Mouse (Mus musculus) midbrain, embryonic 14.5 days (tissue): Measurements from ENCODE around the gene Uba3. TPM values are rescaled to one million over a fixed set of nuclear protein-coding genes. Genes with fewer than 3 reads are reported as not detected.

Experiments used
- ATAC-seq: fragments of 200-750 bp; cut with Nextera tagmentation; 2 replicates; pipeline ENCODE4 v1.8.0; 2017; ENCODE audit warnings: moderate number of reproducible peaks, moderate library complexity; ENCODE audit not compliant: low FRiP score, low TSS enrichment
- DNase-seq: peaks from one replicate; pipeline ENCODE4 v3.0.0-alpha.2; 2015
- H3K27ac ChIP-seq: fragments of 300-500 bp; sonication (generic); replicated peaks from 2 replicates; pipeline ENCODE4 v1.5.1; 2014; ENCODE audit warnings: mild to moderate bottlenecking, low read depth, low read length, moderate library complexity
- H3K27me3 ChIP-seq: fragments of 300-500 bp; sonication (generic); 2 replicates; pipeline ENCODE4 v1.6.1; 2014; ENCODE audit warnings: low read length, control low read depth, mixed read lengths; ENCODE audit not compliant: control insufficient read depth, insufficient read depth
- H3K36me3 ChIP-seq: fragments of 300-500 bp; sonication (generic); 2 replicates; pipeline ENCODE4 v1.6.1; 2014; ENCODE audit warnings: low read length, control low read depth; ENCODE audit not compliant: control insufficient read depth, insufficient read depth
- H3K4me1 ChIP-seq: fragments of 300-500 bp; sonication (generic); 2 replicates; pipeline ENCODE4 v1.6.1; 2014; ENCODE audit warnings: mild to moderate bottlenecking, antibody characterized with exemption, low read length, control low read depth; ENCODE audit not compliant: control insufficient read depth, insufficient read depth
- H3K4me2 ChIP-seq: fragments of 300-500 bp; sonication (generic); 2 replicates; pipeline ENCODE4 v1.6.1; 2014; ENCODE audit warnings: mild to moderate bottlenecking, low read length, moderate library complexity
- H3K4me3 ChIP-seq: fragments of 300-500 bp; sonication (generic); replicated peaks from 2 replicates; pipeline ENCODE4 v1.5.1; 2014; ENCODE audit warnings: low read depth, low read length
- H3K9ac ChIP-seq: fragments of 300-500 bp; sonication (generic); replicated peaks from 2 replicates; pipeline ENCODE4 v1.6.1; 2014; ENCODE audit warnings: mild to moderate bottlenecking, low read length, moderate library complexity
- H3K9me3 ChIP-seq: fragments of 300-500 bp; sonication (generic); 2 replicates; pipeline ENCODE4 v1.6.1; 2016; ENCODE audit warnings: low read length, control low read depth, mixed read lengths; ENCODE audit not compliant: control insufficient read depth
- WGBS: fragments of 180-500 bp; shearing (Covaris S2); extraction: QIAGEN DNeasy Blood & Tissue Kit; methylation state at CpG from one replicate; pipeline ENCODE4 v1.1.7; 2014; 5-methylcytosine and 5-hydroxymethylcytosine counted together
- polyA plus RNA-seq: library from polyadenylated mRNA; unstranded; fragments of >200 nt; fragmentation: Nextera tagmentation; extraction: Ambion mirVana; gene quantifications from 2 replicates; pipeline ENCODE4 v1.2.1, GENCODE M21; 2014

Gene Uba3
- polyA plus RNA-seq, 1 experiment from 2014 or later, result 98.5 TPM

DNA sequence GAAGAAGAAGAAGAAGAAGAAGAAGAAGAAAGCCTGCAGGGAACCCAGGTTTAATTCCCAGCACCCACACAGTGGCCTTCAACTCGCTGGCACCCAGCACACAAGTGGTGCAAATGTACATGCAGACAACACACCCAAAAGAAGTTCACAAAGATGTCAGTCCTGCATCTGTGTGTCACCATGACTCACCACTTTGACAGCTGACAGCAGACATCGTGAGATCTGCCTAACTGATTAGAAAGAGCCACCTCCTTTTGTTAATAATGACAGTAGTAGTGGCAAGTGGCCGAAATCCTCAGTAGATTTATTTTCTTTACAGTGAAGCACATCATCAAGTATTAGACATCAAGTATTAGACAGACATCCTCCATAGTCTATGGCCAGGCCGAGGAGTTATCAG, 1.6 kb upstream of the Uba3 start:
- H3K36me3 ChIP-seq, result no peaks in the 10 kb centered on the region
- no peak overlapping the region for H3K4me2 ChIP-seq
- H3K4me1 ChIP-seq, result peaks cover 21% of the 10 kb centered on the region
- H3K9ac ChIP-seq, result no peak overlapping the region
- DNase-seq (no peak), ATAC-seq (no peak)
- no peak overlapping the region for H3K27ac ChIP-seq
- WGBS, result 77% methylated on average over 4 of the region's 4 CpGs
- no peaks in the 10 kb centered on the region for H3K9me3 ChIP-seq
- H3K4me3 ChIP-seq, result no peak overlapping the region
- H3K27me3 ChIP-seq, result no peaks in the 10 kb centered on the region

DNA sequence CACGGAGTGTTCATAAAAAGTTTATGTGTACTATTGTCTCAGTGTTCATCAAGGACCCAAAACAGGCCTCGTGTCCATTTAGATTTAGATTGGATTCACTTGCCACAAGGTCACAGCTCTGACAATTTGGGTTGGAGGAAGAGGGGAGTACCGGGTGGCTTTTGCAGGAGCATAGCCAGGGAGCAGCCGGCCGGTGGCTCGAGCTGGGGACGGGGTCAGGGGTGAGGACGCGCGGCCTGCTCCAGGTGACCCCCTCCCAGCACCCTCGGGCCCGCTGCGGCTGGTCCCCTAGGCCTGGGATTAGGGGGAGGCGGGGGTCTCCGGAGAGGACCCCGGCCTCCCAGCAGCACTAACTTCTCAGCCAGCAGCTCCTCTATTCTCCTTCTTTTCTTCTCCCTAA, 495 bp downstream of the Uba3 start:
- Histone ChIP-seq H3K4me1 (peaks cover 13% of the 10 kb centered on the region), H3K9ac (peak overlapping the region; percentile 94), H3K9me3 (no peaks in the 10 kb centered on the region), H3K27me3 (no peaks in the 10 kb centered on the region), H3K36me3 (0 out of 2 replicates have a peak, but pooled peaks cover 3% of the 10 kb centered on the region), H3K4me2 (peak overlapping the region; percentile 63), H3K27ac (peak overlapping the region; percentile 89), H3K4me3 (peak overlapping the region; percentile 94)
- ATAC-seq (peak; percentile 53), DNase-seq (peak; percentile 37)
- 1% methylated on average over 16 of the region's 16 CpGs for WGBS

DNA sequence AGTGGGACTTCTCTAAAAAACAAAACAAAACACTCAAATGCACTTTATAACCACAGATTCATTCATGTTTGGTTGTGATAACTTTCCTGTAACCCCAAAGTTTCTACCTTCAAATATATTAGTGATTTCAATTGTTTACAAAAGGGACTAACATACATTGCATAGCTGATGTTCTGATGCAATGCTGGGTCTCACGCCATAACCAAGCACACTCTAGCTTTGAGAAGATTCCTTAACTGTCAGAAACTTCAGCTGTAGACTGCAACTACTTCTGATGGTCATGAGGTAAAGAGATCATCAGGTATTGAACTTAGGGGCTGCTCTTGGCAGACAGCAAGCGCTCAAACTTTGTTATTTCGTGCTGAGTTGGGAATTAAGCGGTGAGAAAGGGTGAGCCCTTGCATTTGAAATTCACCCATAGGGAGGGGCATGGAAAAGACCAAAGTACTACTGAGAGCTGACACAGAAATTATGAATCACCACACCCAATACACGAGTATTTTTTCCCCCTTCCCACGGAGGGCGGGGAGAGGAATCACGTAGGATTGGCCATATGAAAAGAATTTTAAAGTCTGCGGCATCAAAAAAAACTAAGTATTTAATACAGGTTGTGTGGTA, 1.1 kb downstream of the Uba3 start:
- Histone ChIP-seq H3K27ac (no peak overlapping the region), H3K4me3 (peak overlapping the region; percentile 94), H3K4me2 (peak overlapping the region; percentile 63), H3K27me3 (no peaks in the 10 kb centered on the region), H3K9me3 (no peaks in the 10 kb centered on the region), H3K36me3 (0 out of 2 replicates have a peak, but pooled peaks cover 3% of the 10 kb centered on the region), H3K4me1 (peaks cover 13% of the 10 kb centered on the region), H3K9ac (peak overlapping the region; percentile 94)
- 20% methylated on average over 9 of the region's 9 CpGs for WGBS
- no peak for DNase-seq
- no peak for ATAC-seq

DNA sequence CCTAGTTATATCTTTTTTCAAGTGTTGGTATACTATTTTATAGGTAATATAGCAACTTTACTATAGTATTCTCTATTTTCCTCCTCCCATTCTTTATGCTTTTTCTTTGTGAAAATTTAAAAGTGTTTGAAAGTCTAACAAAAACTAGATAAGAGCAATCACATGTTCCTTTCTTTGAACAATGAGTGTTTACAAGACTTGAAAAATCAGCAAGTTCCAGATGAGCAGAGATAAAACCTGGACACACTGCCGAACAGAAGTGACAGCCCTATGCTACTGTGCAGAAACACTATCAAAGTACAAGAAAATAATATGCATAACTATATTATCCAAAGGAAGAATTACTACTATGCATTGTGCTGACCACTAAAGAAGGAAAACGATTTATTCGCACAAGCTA, 3.0 kb downstream of the Uba3 start:
- Histone ChIP-seq H3K9me3 (no peaks in the 10 kb centered on the region), H3K36me3 (peaks cover 11% of the 10 kb centered on the region), H3K27ac (no peak overlapping the region), H3K9ac (no peak overlapping the region), H3K4me3 (no peak overlapping the region), H3K4me2 (no peak overlapping the region), H3K27me3 (no peaks in the 10 kb centered on the region), H3K4me1 (peaks cover 13% of the 10 kb centered on the region)
- ATAC-seq (no peak), DNase-seq (no peak)
- WGBS, result 95% methylated on average over 3 of the region's 3 CpGs

DNA sequence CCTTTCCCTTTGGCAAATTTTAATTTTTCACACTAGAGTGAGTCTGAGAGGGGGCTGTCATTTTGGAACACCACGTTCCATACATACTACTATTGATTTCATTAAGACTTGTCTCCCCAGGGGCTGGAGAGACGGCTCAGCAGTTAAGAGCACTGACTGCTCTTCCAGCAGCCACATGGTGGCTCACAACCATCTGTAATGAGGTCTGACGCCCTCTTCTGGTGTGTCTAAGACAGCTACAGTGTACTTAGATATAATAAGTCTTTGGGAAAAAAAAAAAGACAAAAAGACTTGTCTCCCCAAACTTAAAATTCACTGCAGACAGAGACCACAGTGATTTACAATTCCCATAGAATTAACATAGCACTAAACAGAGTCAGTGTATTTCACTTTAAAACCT, 5.0 kb downstream of the Uba3 start:
- 46% methylated on average over 3 of the region's 3 CpGs for WGBS

DNA sequence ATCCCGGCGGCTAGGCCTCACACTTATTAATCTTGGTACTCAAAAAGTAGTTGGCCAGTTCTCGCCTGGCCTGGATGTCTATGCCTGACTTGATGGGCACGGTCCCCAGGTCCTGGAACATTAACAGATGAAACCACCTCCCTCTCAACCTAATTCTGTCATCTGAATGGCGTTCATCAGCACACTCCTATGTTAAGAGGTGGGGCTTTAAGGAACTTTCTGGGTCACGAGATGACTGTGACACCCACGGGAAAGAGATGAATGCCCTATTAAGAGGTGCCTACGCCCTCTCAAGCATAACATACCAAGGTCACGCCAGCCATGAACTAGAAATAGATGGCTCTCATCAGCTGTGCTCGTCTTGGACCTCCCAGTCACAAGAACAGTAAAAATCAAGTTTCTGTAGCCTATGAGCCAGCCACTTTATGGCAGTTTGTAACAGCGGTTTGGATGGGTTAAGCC, 26.0 kb downstream of the Uba3 start:
- DNase-seq, result no peak
- Histone ChIP-seq H3K27me3 (no peaks in the 10 kb centered on the region), H3K4me2 (peak overlapping the region; percentile 67), H3K4me1 (peaks cover 12% of the 10 kb centered on the region), H3K27ac (peak overlapping the region; percentile 89), H3K9me3 (no peaks in the 10 kb centered on the region), H3K36me3 (peaks cover 20% of the 10 kb centered on the region), H3K4me3 (peak overlapping the region; percentile 96), H3K9ac (peak overlapping the region; percentile 93)
- peak; percentile 53; the same call in 1 of the 2 replicates for ATAC-seq
- WGBS, result 13% methylated on average over 11 of the region's 11 CpGs

More for the DNA sequence above, 5.0 kb downstream of the Uba3 start:
- ATAC-seq, result no peak
- Histone ChIP-seq H3K9ac (no peak overlapping the region), H3K4me1 (peaks cover 13% of the 10 kb centered on the region), H3K9me3 (no peaks in the 10 kb centered on the region), H3K36me3 (peaks cover 30% of the 10 kb centered on the region), H3K4me3 (no peak overlapping the region), H3K27ac (no peak overlapping the region), H3K27me3 (no peaks in the 10 kb centered on the region), H3K4me2 (no peak overlapping the region)
- DNase-seq, result no peak

DNA sequence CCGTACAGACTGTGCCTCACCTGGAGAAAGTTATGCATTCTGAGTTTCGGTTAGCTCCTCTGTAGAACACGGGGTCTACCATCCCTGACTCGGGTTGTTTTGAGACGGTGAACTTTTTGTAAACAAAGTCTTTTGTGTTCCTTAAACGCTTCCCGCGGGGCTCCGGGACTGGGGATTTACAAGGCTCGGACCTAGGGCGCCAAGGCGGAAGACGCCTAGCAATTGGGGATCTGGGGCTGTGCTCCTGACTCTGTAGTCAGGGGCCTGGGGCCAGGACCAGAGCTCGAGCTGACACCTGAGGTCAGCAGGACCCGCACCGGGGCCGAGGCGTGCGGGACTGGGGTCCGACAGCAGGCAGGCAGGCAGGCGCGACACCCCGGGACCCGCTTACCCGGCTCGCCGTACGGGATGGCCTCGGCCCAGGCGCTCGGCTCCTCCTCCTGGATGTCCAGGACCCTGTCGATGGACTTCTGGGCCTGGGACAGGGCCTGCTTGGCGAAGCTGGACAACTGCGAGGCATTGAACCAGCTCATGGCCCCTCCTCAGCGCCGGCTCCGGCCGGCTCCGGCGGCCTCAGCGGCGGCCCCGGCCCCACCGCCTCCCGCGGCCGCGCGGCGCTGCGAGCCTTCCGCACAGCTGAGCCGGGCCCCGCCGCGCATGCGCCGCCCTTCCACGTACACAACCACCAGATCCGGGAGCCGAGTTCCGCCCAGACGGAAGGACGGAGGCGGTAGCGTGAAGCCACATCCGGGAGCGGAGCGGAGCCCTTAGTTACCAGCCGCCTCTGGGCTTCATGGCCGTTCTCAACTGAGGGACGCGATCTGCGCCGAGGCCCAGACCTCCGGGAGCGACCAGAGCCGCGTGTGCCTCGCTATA, 26.7 kb downstream of the Uba3 start, which contains the start of gene Tmf1:
Gene Tmf1, minus strand, starts transcription at position 632 of the 876 bp plus-strand sequence.
- peak; percentile 95 for ATAC-seq

DNA sequence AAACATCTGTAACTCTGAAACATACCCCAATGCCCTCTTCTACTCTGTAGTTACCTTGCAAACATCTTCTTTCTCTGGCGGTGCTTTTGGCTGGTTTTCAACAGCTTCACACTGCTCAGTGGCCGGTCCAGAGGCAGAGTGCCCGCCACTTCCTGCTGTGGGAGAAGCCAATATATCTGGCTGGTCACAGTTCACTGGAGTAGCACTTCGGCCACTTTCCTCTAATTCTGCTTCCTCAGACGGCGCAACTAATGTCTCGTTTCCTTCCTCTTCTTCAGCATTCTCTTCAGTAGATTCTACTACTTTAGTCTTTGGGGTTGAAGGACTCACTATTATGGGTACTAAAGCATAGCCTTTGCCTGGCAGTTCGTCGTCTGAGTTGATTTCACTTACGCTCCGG, 29.7 kb downstream of the Uba3 start:
- Histone ChIP-seq H3K9ac (no peak overlapping the region), H3K27me3 (no peaks in the 10 kb centered on the region), H3K36me3 (peaks cover 42% of the 10 kb centered on the region), H3K4me2 (no peak overlapping the region), H3K4me1 (peaks cover 12% of the 10 kb centered on the region), H3K27ac (no peak overlapping the region), H3K9me3 (no peaks in the 10 kb centered on the region), H3K4me3 (no peak overlapping the region)
- DNase-seq (no peak), ATAC-seq (no peak)
- 82% methylated on average over 11 of the region's 11 CpGs for WGBS

More for the DNA sequence above, 26.7 kb downstream of the Uba3 start, which contains the start of gene Tmf1:
- Histone ChIP-seq H3K4me2 (peak within 1 kb of the TSS; percentile 67), H3K9ac (peak within 1 kb of the TSS; percentile 93), H3K27ac (peak within 1 kb of the TSS; percentile 89), H3K9me3 (no peaks in the 10 kb centered on the region), H3K4me3 (peak within 1 kb of the TSS; percentile 96), H3K4me1 (peaks cover 12% of the 10 kb centered on the region), H3K27me3 (no peaks in the 10 kb centered on the region), H3K36me3 (peaks cover 20% of the 10 kb centered on the region)
- WGBS, result under 1% methylated on average over 80 of the region's 80 CpGs
- DNase-seq, result peak; percentile 98
